Mouse (Mus musculus): ENCODE results near the gene Slc45a3.

Gene Slc45a3

GRCm38 (mm10) chr1:131993169-131994040, 30.6 kb downstream of the Slc45a3 start:
- DNase-seq (ENCODE audit: low read depth in 1 of 2, low spot score in 2 of 2) = no peak

- DNase-seq (ENCODE audit: low read depth in 1 of 2, low spot score in 2 of 2) = peak in 1 of 2 experiments; percentile 34
Observed at GRCm38 (mm10) chr1:131995062-131995461, 32.3 kb downstream of the Slc45a3 start.

GRCm38 (mm10) chr1:132000506-132000905, 37.7 kb downstream of the Slc45a3 start:
- no peak for DNase-seq (ENCODE audit: low read depth in 1 of 2, low spot score in 2 of 2)

GRCm38 (mm10) chr1:132001880-132002330, 39.1 kb downstream of the Slc45a3 start:
- DNase-seq (ENCODE audit: low read depth in 1 of 2, low spot score in 2 of 2) = no peak

- DNase-seq (ENCODE audit: low read depth in 1 of 2, low spot score in 2 of 2) = no peak
Observed at GRCm38 (mm10) chr1:132003111-132003510, 40.3 kb downstream of the Slc45a3 start.

- no peak for DNase-seq (ENCODE audit: low read depth in 1 of 2, low spot score in 2 of 2)
Observed at GRCm38 (mm10) chr1:132003817-132004216, 41.0 kb downstream of the Slc45a3 start.

- DNase-seq (ENCODE audit: low read depth in 1 of 2, low spot score in 2 of 2) = no peak
Observed at GRCm38 (mm10) chr1:132004574-132005180, 41.9 kb downstream of the Slc45a3 start.

GRCm38 (mm10) chr1:132005466-132005865, 42.7 kb downstream of the Slc45a3 start:
- DNase-seq (ENCODE audit: low read depth in 1 of 2, low spot score in 2 of 2) = no peak

GRCm38 (mm10) chr1:132006046-132006445, 43.3 kb downstream of the Slc45a3 start:
- no peak for DNase-seq (ENCODE audit: low read depth in 1 of 2, low spot score in 2 of 2)

GRCm38 (mm10) chr1:132006721-132007120, 44.0 kb downstream of the Slc45a3 start:
- no peak for DNase-seq (ENCODE audit: low read depth in 1 of 2, low spot score in 2 of 2)

GRCm38 (mm10) chr1:132007282-132007815, 44.6 kb downstream of the Slc45a3 start, which contains the start of gene Elk4:
Gene Elk4 (plus strand): TSS chr1:132007607.
- DNase-seq (ENCODE audit: low read depth in 1 of 2, low spot score in 2 of 2) = peak; percentile 56 to 85

GRCm38 (mm10) chr1:132007828-132008827, 45.4 kb downstream of the Slc45a3 start:
- DNase-seq (ENCODE audit: low read depth in 1 of 2, low spot score in 2 of 2) = peak; percentile 63 to 82

- no peak for DNase-seq (ENCODE audit: low read depth in 1 of 2, low spot score in 2 of 2)
Observed at GRCm38 (mm10) chr1:132008881-132009644, 46.3 kb downstream of the Slc45a3 start.

GRCm38 (mm10) chr1:132010632-132011501, 48.1 kb downstream of the Slc45a3 start:
- DNase-seq (ENCODE audit: low read depth in 1 of 2, low spot score in 2 of 2) = peak; percentile 60 to 61

- no peak for DNase-seq (ENCODE audit: low read depth in 1 of 2, low spot score in 2 of 2)
Observed at GRCm38 (mm10) chr1:132011785-132012184, 49.0 kb downstream of the Slc45a3 start.

GRCm38 (mm10) chr1:132012861-132013260, 50.1 kb downstream of the Slc45a3 start:
- DNase-seq (ENCODE audit: low read depth in 1 of 2, low spot score in 2 of 2) = no peak

- DNase-seq (ENCODE audit: low read depth in 1 of 2, low spot score in 2 of 2) = no peak
Observed at GRCm38 (mm10) chr1:132014800-132015199, 52.0 kb downstream of the Slc45a3 start.

- DNase-seq (ENCODE audit: low read depth in 1 of 2, low spot score in 2 of 2) = no peak
Observed at GRCm38 (mm10) chr1:132016691-132017090, 53.9 kb downstream of the Slc45a3 start.

GRCm38 (mm10) chr1:132019876-132020275, 57.1 kb downstream of the Slc45a3 start:
- DNase-seq (ENCODE audit: low read depth in 1 of 2, low spot score in 2 of 2) = no peak
